Mouse (Mus musculus) forebrain, embryonic 12.5 days (tissue): Measurements from ENCODE around the gene Pum2. TPM values are rescaled to one million over a fixed set of nuclear protein-coding genes. Genes with fewer than 3 reads are reported as not detected.

ENCODE experiments used
- ATAC-seq: fragments of 200-750 bp; cut with Nextera tagmentation; 2 replicates; pipeline ENCODE4 v1.8.0; 2017; ENCODE audit warnings: moderate TSS enrichment; ENCODE audit not compliant: low FRiP score
- H3K27ac ChIP-seq: fragments of 300-500 bp; sonication (generic); 2 replicates; pipeline ENCODE4 v1.5.1; 2016; ENCODE audit warnings: mild to moderate bottlenecking
- H3K27me3 ChIP-seq: fragments of 300-500 bp; sonication (generic); 2 replicates; pipeline ENCODE4 v1.6.1; 2016; ENCODE audit warnings: mild to moderate bottlenecking
- H3K36me3 ChIP-seq: fragments of 300-500 bp; sonication (generic); replicated peaks from 2 replicates; pipeline ENCODE4 v1.6.1; 2016; ENCODE audit warnings: mild to moderate bottlenecking
- H3K4me1 ChIP-seq: fragments of 300-500 bp; sonication (generic); 2 replicates; pipeline ENCODE4 v1.6.1; 2016
- H3K4me2 ChIP-seq: fragments of 300-500 bp; sonication (generic); 2 replicates; pipeline ENCODE4 v1.6.1; 2016; ENCODE audit warnings: mild to moderate bottlenecking, moderate library complexity
- H3K4me3 ChIP-seq: fragments of 300-500 bp; sonication (generic); replicated peaks from 2 replicates; pipeline ENCODE4 v1.5.1; 2016; ENCODE audit warnings: mild to moderate bottlenecking
- H3K9ac ChIP-seq: fragments of 300-500 bp; sonication (generic); 2 replicates; pipeline ENCODE4 v1.6.1; 2016; ENCODE audit warnings: mild to moderate bottlenecking
- H3K9me3 ChIP-seq: fragments of 300-500 bp; sonication (generic); 2 replicates; pipeline ENCODE4 v1.6.1; 2016
- WGBS: fragments of 180-500 bp; shearing (Covaris S2); methylation state at CpG from one replicate; pipeline ENCODE4 v1.1.7; 2016; 5-methylcytosine and 5-hydroxymethylcytosine counted together
- polyA plus RNA-seq: library from polyadenylated mRNA; unstranded; fragments of >200 nt; fragmentation: Nextera tagmentation; extraction: Ambion mirVana; gene quantifications from 2 replicates; pipeline ENCODE4 v1.2.1, GENCODE M21; 2016

The Pum2 gene
- polyA plus RNA-seq, 1 experiment from 2014 or later: 94.6 TPM

DNA sequence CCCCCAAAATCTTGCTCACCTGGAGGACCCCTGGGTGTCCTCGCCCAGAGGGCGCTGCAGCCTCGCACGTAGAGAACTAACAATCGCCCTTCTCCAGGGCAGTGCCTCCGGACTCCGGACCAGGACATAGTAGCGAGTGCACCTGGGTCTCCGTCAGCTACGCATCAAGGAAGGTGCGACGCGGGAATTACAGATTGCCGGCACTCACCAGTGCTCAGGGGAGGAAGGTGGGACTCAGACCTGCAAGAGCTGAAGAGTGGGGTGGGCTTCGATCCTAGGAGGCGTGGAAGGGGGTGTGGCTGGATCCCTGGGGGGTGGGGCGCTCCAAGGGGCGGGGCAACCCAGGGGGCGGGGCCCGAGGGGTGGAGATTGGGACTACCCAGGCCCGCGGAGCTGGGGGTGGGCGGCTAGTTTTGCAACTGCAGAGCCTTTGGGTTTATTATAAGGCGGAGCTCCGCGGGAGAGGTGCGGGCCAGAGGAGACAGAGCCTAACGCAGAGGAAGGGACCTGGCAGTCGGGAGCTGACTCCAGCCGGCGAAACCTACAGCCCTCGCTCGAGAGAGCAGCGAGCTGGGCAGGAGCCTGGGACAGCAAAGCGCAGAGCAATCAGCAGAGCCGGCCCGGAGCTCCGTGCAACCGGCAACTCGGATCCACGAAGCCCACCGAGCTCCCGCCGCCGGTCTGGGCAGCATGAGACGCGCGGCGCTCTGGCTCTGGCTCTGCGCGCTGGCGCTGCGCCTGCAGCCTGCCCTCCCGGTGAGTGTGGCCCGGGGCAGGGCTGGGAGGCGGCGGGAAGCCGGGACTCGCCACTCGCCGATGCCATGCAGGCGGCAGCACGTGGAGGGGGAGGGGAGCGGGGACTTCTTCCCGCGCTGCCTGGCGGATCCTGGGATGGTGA lies 97.3 kb downstream of the Pum2 start, which contains the start of gene Sdc1:
Gene Sdc1, plus strand, starts transcription at position 378 of the 898 bp plus-strand sequence.
- Histone ChIP-seq H3K4me3 (peak within 1 kb of the TSS; percentile 74), H3K36me3 (no peaks in the 10 kb centered on the region), H3K27me3 (no peaks in the 10 kb centered on the region), H3K4me1 (peaks cover 13% of the 10 kb centered on the region), H3K27ac (peak within 1 kb of the TSS; percentile 80), H3K9ac (peak within 1 kb of the TSS; percentile 81), H3K4me2 (peak within 1 kb of the TSS; percentile 91), H3K9me3 (no peaks in the 10 kb centered on the region)
- under 1% methylated on average over 67 of the region's 67 CpGs for WGBS
- ATAC-seq: peak; percentile 86

DNA sequence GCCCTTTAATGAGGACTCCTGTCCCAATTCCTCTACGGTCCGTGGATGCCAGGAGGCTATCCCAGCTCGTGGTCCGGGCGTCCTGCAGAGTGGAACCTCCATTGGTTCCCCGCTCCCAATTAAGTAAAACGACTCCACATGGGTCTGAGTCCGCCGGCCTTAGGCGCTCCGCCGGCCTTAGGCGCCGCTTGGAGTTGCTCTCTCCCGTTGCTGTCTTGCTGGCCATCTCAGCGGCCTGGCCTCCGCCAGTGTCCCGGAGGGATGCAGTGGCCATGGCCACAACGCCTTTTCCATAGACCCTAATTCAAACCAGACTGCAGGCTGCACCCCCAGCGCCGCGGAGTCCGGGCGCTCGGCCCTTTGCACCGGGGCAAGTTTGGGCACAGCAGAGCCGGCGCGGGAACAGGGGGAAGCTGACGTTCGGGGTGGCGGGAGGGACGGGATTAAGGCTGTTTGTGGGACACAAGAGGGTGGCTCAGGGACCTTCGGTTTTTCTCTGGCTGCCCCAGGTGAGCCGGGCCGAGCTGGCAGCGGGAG lies 98.0 kb downstream of the Pum2 start:
- no peak; the same call in 1 of the 2 replicates for ATAC-seq
- under 1% methylated on average over 37 of the region's 37 CpGs for WGBS
- H3K36me3 ChIP-seq: no peaks in the 10 kb centered on the region
- peak overlapping the region; percentile 91 for H3K4me2 ChIP-seq
- peaks cover 14% of the 10 kb centered on the region for H3K4me1 ChIP-seq
- peak overlapping the region; percentile 80 for H3K27ac ChIP-seq
- no peaks in the 10 kb centered on the region for H3K9me3 ChIP-seq
- H3K27me3 ChIP-seq: no peaks in the 10 kb centered on the region
- peak overlapping the region; percentile 74 for H3K4me3 ChIP-seq
- peak overlapping the region; percentile 81 for H3K9ac ChIP-seq

GRCm38 (mm10) chr12:8772451-8773143 lies 98.7 kb downstream of the Pum2 start:
- Histone ChIP-seq H3K36me3 (no peaks in the 10 kb centered on the region), H3K4me2 (peak overlapping the region; percentile 91), H3K4me1 (peaks cover 14% of the 10 kb centered on the region), H3K9ac (peak overlapping the region; percentile 81), H3K27ac (peak overlapping the region; percentile 80), H3K9me3 (no peaks in the 10 kb centered on the region), H3K27me3 (no peaks in the 10 kb centered on the region), H3K4me3 (peak overlapping the region; percentile 74)
- WGBS: under 1% methylated on average over 50 of the region's 55 CpGs
- ATAC-seq: peak; percentile 55

- no peaks in the 10 kb centered on the region for H3K27me3 ChIP-seq
Observed at GRCm38 (mm10) chr12:8773336-8773735, 99.4 kb downstream of the Pum2 start.

DNA sequence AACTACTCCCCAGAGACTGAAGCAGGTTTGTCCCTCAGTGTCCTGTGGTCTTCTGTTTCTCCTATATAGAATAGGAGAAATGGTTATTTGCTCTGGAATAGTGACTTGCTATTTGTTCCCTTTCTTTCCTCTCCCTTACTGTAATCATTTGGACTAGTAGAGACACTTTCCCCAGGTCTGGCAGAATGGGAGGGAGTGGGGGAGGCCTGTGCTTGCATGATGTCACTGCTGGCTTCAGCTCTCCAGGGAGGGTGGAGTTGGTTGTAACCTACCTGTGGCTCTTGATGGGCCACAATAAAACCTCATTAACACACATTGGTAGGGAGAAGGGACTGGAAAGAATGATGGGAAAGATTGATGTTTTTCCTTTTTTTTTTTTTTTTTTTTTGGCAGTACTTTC lies 100.2 kb downstream of the Pum2 start:
- no peaks in the 10 kb centered on the region for H3K27me3 ChIP-seq
- peaks cover 14% of the 10 kb centered on the region for H3K4me1 ChIP-seq

More at GRCm38 (mm10) chr12:8773336-8773735, 99.4 kb downstream of the Pum2 start:
- Histone ChIP-seq H3K36me3 (no peaks in the 10 kb centered on the region), H3K9me3 (no peaks in the 10 kb centered on the region), H3K4me2 (peak overlapping the region; percentile 91), H3K9ac (peak overlapping the region; percentile 81), H3K4me3 (peak overlapping the region; percentile 74), H3K27ac (no peak overlapping the region), H3K4me1 (peaks cover 14% of the 10 kb centered on the region)
- WGBS: 28% methylated on average over 6 of the region's 6 CpGs
- no peak for ATAC-seq

DNA sequence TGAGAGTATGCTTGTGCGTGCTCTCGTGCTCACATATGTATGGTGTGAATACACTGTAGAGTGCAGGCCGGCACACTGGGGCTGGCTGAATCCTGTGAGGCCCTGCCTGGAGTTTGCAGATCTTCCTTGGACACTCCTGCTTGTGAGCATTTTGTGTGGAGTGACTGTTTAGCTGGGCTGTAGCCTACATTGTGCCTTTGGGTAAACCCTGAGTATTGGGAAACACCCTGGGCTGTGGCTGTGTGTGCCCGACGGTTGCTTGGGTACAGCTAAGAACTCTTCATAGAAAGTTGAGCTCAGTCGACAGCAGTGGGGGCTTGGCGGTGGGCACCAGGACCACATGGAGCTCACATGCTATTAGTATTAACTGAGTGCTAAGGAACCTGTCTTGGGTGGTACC lies 102.3 kb downstream of the Pum2 start:
- peaks cover 19% of the 10 kb centered on the region for H3K4me1 ChIP-seq
- no peaks in the 10 kb centered on the region for H3K27me3 ChIP-seq
- H3K36me3 ChIP-seq: no peaks in the 10 kb centered on the region
- no peak for ATAC-seq
- no peaks in the 10 kb centered on the region for H3K9me3 ChIP-seq
- 95% methylated on average over 7 of the region's 7 CpGs for WGBS
- H3K9ac ChIP-seq: no peak overlapping the region
- H3K4me3 ChIP-seq: no peak overlapping the region
- H3K27ac ChIP-seq: no peak overlapping the region
- H3K4me2 ChIP-seq: no peak overlapping the region

More for the DNA sequence above, 100.2 kb downstream of the Pum2 start:
- Histone ChIP-seq H3K4me3 (0 out of 2 replicates have a peak overlapping the region, but pooled peaks have one; percentile 74), H3K4me2 (peak overlapping the region; percentile 91), H3K9me3 (no peaks in the 10 kb centered on the region), H3K36me3 (no peaks in the 10 kb centered on the region), H3K9ac (0 out of 2 replicates have a peak overlapping the region, but pooled peaks have one; percentile 33), H3K27ac (no peak overlapping the region)
- ATAC-seq: no peak

GRCm38 (mm10) chr12:8776741-8777140 lies 102.8 kb downstream of the Pum2 start:
- Histone ChIP-seq H3K9ac (no peak overlapping the region), H3K27ac (no peak overlapping the region), H3K4me2 (no peak overlapping the region), H3K4me3 (no peak overlapping the region), H3K9me3 (no peaks in the 10 kb centered on the region), H3K4me1 (peaks cover 19% of the 10 kb centered on the region), H3K27me3 (no peaks in the 10 kb centered on the region), H3K36me3 (no peaks in the 10 kb centered on the region)
- ATAC-seq: no peak
- 91% methylated on average over 3 of the region's 3 CpGs for WGBS

- Histone ChIP-seq H3K9ac (no peak overlapping the region), H3K36me3 (no peaks in the 10 kb centered on the region), H3K4me3 (no peak overlapping the region), H3K4me1 (peaks cover 18% of the 10 kb centered on the region), H3K9me3 (no peaks in the 10 kb centered on the region), H3K4me2 (no peak overlapping the region), H3K27me3 (no peaks in the 10 kb centered on the region), H3K27ac (no peak overlapping the region)
- WGBS: 86% methylated on average over 7 of the region's 7 CpGs
- ATAC-seq: no peak
Observed at GRCm38 (mm10) chr12:8778106-8778505, 104.2 kb downstream of the Pum2 start.

DNA sequence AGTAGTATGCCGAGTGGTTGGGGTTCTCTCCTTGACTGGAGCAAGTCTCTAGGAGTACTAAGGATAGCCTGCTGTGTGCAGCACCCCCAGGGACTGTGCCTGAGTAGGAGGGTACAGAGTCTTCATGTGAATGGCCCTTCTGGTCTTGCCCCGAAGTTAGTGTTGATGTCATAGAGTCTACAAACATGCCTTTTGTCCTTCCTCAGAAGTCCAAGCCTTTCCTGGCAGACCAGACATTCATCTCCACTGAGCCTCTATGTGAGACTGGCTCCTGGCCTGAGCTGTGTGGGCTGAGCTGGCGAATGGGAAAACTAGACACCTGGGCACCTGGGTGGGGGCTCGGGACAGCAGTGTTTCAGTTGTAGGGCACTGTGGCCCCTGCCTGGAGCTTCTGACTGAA lies 105.9 kb downstream of the Pum2 start:
- no peaks in the 10 kb centered on the region for H3K36me3 ChIP-seq
- H3K4me1 ChIP-seq: peaks cover 7% of the 10 kb centered on the region

GRCm38 (mm10) chr12:8781121-8781520 lies 107.2 kb downstream of the Pum2 start:
- no peak for ATAC-seq
- Histone ChIP-seq H3K9me3 (no peaks in the 10 kb centered on the region), H3K4me1 (peaks cover 7% of the 10 kb centered on the region), H3K4me3 (no peak overlapping the region), H3K9ac (no peak overlapping the region), H3K27me3 (no peaks in the 10 kb centered on the region), H3K36me3 (no peaks in the 10 kb centered on the region), H3K27ac (no peak overlapping the region), H3K4me2 (no peak overlapping the region)
- WGBS: 80% methylated on average over 7 of the region's 7 CpGs

More for the DNA sequence above, 105.9 kb downstream of the Pum2 start:
- Histone ChIP-seq H3K9me3 (no peaks in the 10 kb centered on the region), H3K27ac (no peak overlapping the region), H3K9ac (no peak overlapping the region), H3K4me2 (no peak overlapping the region), H3K27me3 (no peaks in the 10 kb centered on the region), H3K4me3 (no peak overlapping the region)
- ATAC-seq: no peak
- WGBS: 75% methylated on average over 4 of the region's 4 CpGs

GRCm38 (mm10) chr12:8781681-8782378 lies 107.9 kb downstream of the Pum2 start:
- Histone ChIP-seq H3K27ac (no peak overlapping the region), H3K4me1 (peaks cover 5% of the 10 kb centered on the region), H3K4me3 (no peak overlapping the region), H3K27me3 (no peaks in the 10 kb centered on the region), H3K4me2 (no peak overlapping the region), H3K9me3 (no peaks in the 10 kb centered on the region), H3K9ac (no peak overlapping the region), H3K36me3 (no peaks in the 10 kb centered on the region)
- no peak for ATAC-seq
- 88% methylated on average over 9 of the region's 9 CpGs for WGBS

GRCm38 (mm10) chr12:8782565-8782964 lies 108.6 kb downstream of the Pum2 start:
- ATAC-seq: no peak
- H3K4me1 ChIP-seq: peaks cover 8% of the 10 kb centered on the region
- H3K27me3 ChIP-seq: no peaks in the 10 kb centered on the region
- H3K4me3 ChIP-seq: no peak overlapping the region
- no peak overlapping the region for H3K27ac ChIP-seq
- no peak overlapping the region for H3K9ac ChIP-seq
- H3K9me3 ChIP-seq: no peaks in the 10 kb centered on the region
- no peak overlapping the region for H3K4me2 ChIP-seq
- no peaks in the 10 kb centered on the region for H3K36me3 ChIP-seq
- 80% methylated on average over 3 of the region's 3 CpGs for WGBS
